Mouse (Mus musculus): ENCODE measurements around the gene Ctnna3. TPM values are rescaled to one million over a fixed set of nuclear protein-coding genes. Genes with fewer than 3 reads are reported as not detected.
A peak's percentile ranks its signal among the peaks of the same experiment; 100 is the strongest.

Gene Ctnna3
- polyA plus RNA-seq, 1 experiment from 2014 or later = 1.1 TPM

GRCm38 (mm10) chr10:63899891-63900290 lies 470.0 kb downstream of the Ctnna3 start:
- Histone ChIP-seq H3K27me3 (replicated peaks; ENCODE audit: control insufficient read depth, insufficient read depth, low read length) (no peaks in the 10 kb centered on the region), H3K36me3 (ENCODE audit: control insufficient read depth, insufficient read depth) (no peaks in the 10 kb centered on the region), H3K9me3 (ENCODE audit: control insufficient read depth, low read length) (no peaks in the 10 kb centered on the region), H3K4me3 (replicated peaks; ENCODE audit: low read length) (no peak overlapping the region), H3K4me2 (ENCODE audit: low read length) (no peak overlapping the region), H3K4me1 (replicated peaks; ENCODE audit: control insufficient read depth, insufficient read depth, low read length) (0 out of 2 replicates have a peak, but pooled peaks cover 3% of the 10 kb centered on the region), H3K9ac (replicated peaks; ENCODE audit: low read depth, low read length) (no peak overlapping the region), H3K27ac (ENCODE audit: low read length) (no peak overlapping the region)
- no peak for ATAC-seq

GRCm38 (mm10) chr10:63908878-63909277 lies 479.0 kb downstream of the Ctnna3 start:
- Histone ChIP-seq H3K4me1 (replicated peaks; ENCODE audit: control insufficient read depth, insufficient read depth, low read length) (0 out of 2 replicates have a peak, but pooled peaks cover 3% of the 10 kb centered on the region), H3K27ac (ENCODE audit: low read length) (no peak overlapping the region), H3K4me3 (replicated peaks; ENCODE audit: low read length) (no peak overlapping the region), H3K27me3 (replicated peaks; ENCODE audit: control insufficient read depth, insufficient read depth, low read length) (no peaks in the 10 kb centered on the region), H3K9ac (replicated peaks; ENCODE audit: low read depth, low read length) (no peak overlapping the region), H3K9me3 (ENCODE audit: control insufficient read depth, low read length) (no peaks in the 10 kb centered on the region), H3K4me2 (ENCODE audit: low read length) (no peak overlapping the region), H3K36me3 (ENCODE audit: control insufficient read depth, insufficient read depth) (no peaks in the 10 kb centered on the region)
- no peak for ATAC-seq

- no peaks in the 10 kb centered on the region for H3K4me1 ChIP-seq (replicated peaks; ENCODE audit: control insufficient read depth, insufficient read depth, low read length)
- no peak within 1 kb of the TSS for H3K4me3 ChIP-seq (replicated peaks; ENCODE audit: low read length)
- no peaks in the 10 kb centered on the region for H3K9me3 ChIP-seq (ENCODE audit: control insufficient read depth, low read length)
- H3K4me2 ChIP-seq (ENCODE audit: low read length) = no peak within 1 kb of the TSS
- no peak within 1 kb of the TSS for H3K9ac ChIP-seq (replicated peaks; ENCODE audit: low read depth, low read length)
- no peaks in the 10 kb centered on the region for H3K36me3 ChIP-seq (ENCODE audit: control insufficient read depth, insufficient read depth)
- H3K27me3 ChIP-seq (replicated peaks; ENCODE audit: control insufficient read depth, insufficient read depth, low read length) = no peaks in the 10 kb centered on the region
- no peak for ATAC-seq
- H3K27ac ChIP-seq (ENCODE audit: low read length) = no peak within 1 kb of the TSS
Observed at GRCm38 (mm10) chr10:63927334-63927733, 497.4 kb downstream of the Ctnna3 start, which contains the start of gene Gm10118. Gene Gm10118 (minus strand): TSS chr10:63927434.

- H3K9me3 ChIP-seq (ENCODE audit: control insufficient read depth, low read length) = no peaks in the 10 kb centered on the region
- H3K4me3 ChIP-seq (replicated peaks; ENCODE audit: low read length) = no peak overlapping the region
- no peak overlapping the region for H3K4me2 ChIP-seq (ENCODE audit: low read length)
- H3K4me1 ChIP-seq (replicated peaks; ENCODE audit: control insufficient read depth, insufficient read depth, low read length) = no peaks in the 10 kb centered on the region
- 0 out of 2 replicates have a peak, but pooled peaks have one; percentile 54 for ATAC-seq
- H3K9ac ChIP-seq (replicated peaks; ENCODE audit: low read depth, low read length) = no peak overlapping the region
- no peaks in the 10 kb centered on the region for H3K27me3 ChIP-seq (replicated peaks; ENCODE audit: control insufficient read depth, insufficient read depth, low read length)
- WGBS = 67% methylated on average over 5 of the region's 5 CpGs
- H3K36me3 ChIP-seq (ENCODE audit: control insufficient read depth, insufficient read depth) = no peaks in the 10 kb centered on the region
- no peak overlapping the region for H3K27ac ChIP-seq (ENCODE audit: low read length)
Observed at GRCm38 (mm10) chr10:63933946-63934345, 504.0 kb downstream of the Ctnna3 start.

GRCm38 (mm10) chr10:63945534-63945933 lies 515.6 kb downstream of the Ctnna3 start:
- H3K9me3 ChIP-seq (ENCODE audit: control insufficient read depth, low read length) = no peaks in the 10 kb centered on the region
- H3K4me1 ChIP-seq (replicated peaks; ENCODE audit: control insufficient read depth, insufficient read depth, low read length) = peaks cover 3% of the 10 kb centered on the region; the same call in 1 of the 2 replicates
- H3K27ac ChIP-seq (ENCODE audit: low read length) = no peak overlapping the region
- H3K27me3 ChIP-seq (replicated peaks; ENCODE audit: control insufficient read depth, insufficient read depth, low read length) = no peaks in the 10 kb centered on the region
- WGBS = 72% methylated on average over 3 of the region's 3 CpGs
- H3K9ac ChIP-seq (replicated peaks; ENCODE audit: low read depth, low read length) = no peak overlapping the region
- ATAC-seq = no peak
- no peak overlapping the region for H3K4me2 ChIP-seq (ENCODE audit: low read length)
- H3K36me3 ChIP-seq (ENCODE audit: control insufficient read depth, insufficient read depth) = no peaks in the 10 kb centered on the region
- H3K4me3 ChIP-seq (replicated peaks; ENCODE audit: low read length) = no peak overlapping the region

GRCm38 (mm10) chr10:63947266-63947665 lies 517.4 kb downstream of the Ctnna3 start:
- no peak overlapping the region for H3K4me3 ChIP-seq (replicated peaks; ENCODE audit: low read length)
- no peaks in the 10 kb centered on the region for H3K9me3 ChIP-seq (ENCODE audit: control insufficient read depth, low read length)
- 67% methylated on average over 4 of the region's 4 CpGs for WGBS
- H3K27me3 ChIP-seq (replicated peaks; ENCODE audit: control insufficient read depth, insufficient read depth, low read length) = no peaks in the 10 kb centered on the region
- H3K36me3 ChIP-seq (ENCODE audit: control insufficient read depth, insufficient read depth) = no peaks in the 10 kb centered on the region
- H3K4me2 ChIP-seq (ENCODE audit: low read length) = no peak overlapping the region
- no peaks in the 10 kb centered on the region for H3K4me1 ChIP-seq (replicated peaks; ENCODE audit: control insufficient read depth, insufficient read depth, low read length)
- H3K27ac ChIP-seq (ENCODE audit: low read length) = no peak overlapping the region
- no peak for ATAC-seq
- no peak overlapping the region for H3K9ac ChIP-seq (replicated peaks; ENCODE audit: low read depth, low read length)

GRCm38 (mm10) chr10:63950867-63951266 lies 521.0 kb downstream of the Ctnna3 start:
- WGBS = 51% methylated on average over 8 of the region's 8 CpGs
- Histone ChIP-seq H3K4me1 (replicated peaks; ENCODE audit: control insufficient read depth, insufficient read depth, low read length) (no peaks in the 10 kb centered on the region), H3K27ac (ENCODE audit: low read length) (no peak overlapping the region), H3K9me3 (ENCODE audit: control insufficient read depth, low read length) (no peaks in the 10 kb centered on the region), H3K9ac (replicated peaks; ENCODE audit: low read depth, low read length) (no peak overlapping the region), H3K4me2 (ENCODE audit: low read length) (no peak overlapping the region), H3K36me3 (ENCODE audit: control insufficient read depth, insufficient read depth) (no peaks in the 10 kb centered on the region), H3K27me3 (replicated peaks; ENCODE audit: control insufficient read depth, insufficient read depth, low read length) (no peaks in the 10 kb centered on the region), H3K4me3 (replicated peaks; ENCODE audit: low read length) (no peak overlapping the region)
- ATAC-seq = no peak

GRCm38 (mm10) chr10:63951481-63951880 lies 521.6 kb downstream of the Ctnna3 start:
- Histone ChIP-seq H3K4me3 (replicated peaks; ENCODE audit: low read length) (no peak overlapping the region), H3K9ac (replicated peaks; ENCODE audit: low read depth, low read length) (no peak overlapping the region), H3K4me1 (replicated peaks; ENCODE audit: control insufficient read depth, insufficient read depth, low read length) (no peaks in the 10 kb centered on the region), H3K27me3 (replicated peaks; ENCODE audit: control insufficient read depth, insufficient read depth, low read length) (no peaks in the 10 kb centered on the region), H3K4me2 (ENCODE audit: low read length) (no peak overlapping the region), H3K36me3 (ENCODE audit: control insufficient read depth, insufficient read depth) (no peaks in the 10 kb centered on the region), H3K9me3 (ENCODE audit: control insufficient read depth, low read length) (no peaks in the 10 kb centered on the region), H3K27ac (ENCODE audit: low read length) (no peak overlapping the region)
- no peak for ATAC-seq
- WGBS = 85% methylated on average over 1 of the region's 1 CpGs

- WGBS = 24% methylated on average over 6 of the region's 7 CpGs
- ATAC-seq = no peak
Observed at GRCm38 (mm10) chr10:63954308-63954930, 524.5 kb downstream of the Ctnna3 start.

GRCm38 (mm10) chr10:63972300-63972699 lies 542.4 kb downstream of the Ctnna3 start:
- no peak for ATAC-seq
- H3K27ac ChIP-seq (ENCODE audit: low read length) = no peak overlapping the region
- H3K27me3 ChIP-seq (replicated peaks; ENCODE audit: control insufficient read depth, insufficient read depth, low read length) = no peaks in the 10 kb centered on the region
- H3K4me3 ChIP-seq (replicated peaks; ENCODE audit: low read length) = no peak overlapping the region
- no peaks in the 10 kb centered on the region for H3K4me1 ChIP-seq (replicated peaks; ENCODE audit: control insufficient read depth, insufficient read depth, low read length)
- no peaks in the 10 kb centered on the region for H3K36me3 ChIP-seq (ENCODE audit: control insufficient read depth, insufficient read depth)
- 88% methylated on average over 2 of the region's 2 CpGs for WGBS
- no peaks in the 10 kb centered on the region for H3K9me3 ChIP-seq (ENCODE audit: control insufficient read depth, low read length)
- H3K9ac ChIP-seq (replicated peaks; ENCODE audit: low read depth, low read length) = no peak overlapping the region
- H3K4me2 ChIP-seq (ENCODE audit: low read length) = no peak overlapping the region

More at GRCm38 (mm10) chr10:63954308-63954930, 524.5 kb downstream of the Ctnna3 start:
- Histone ChIP-seq H3K9me3 (ENCODE audit: control insufficient read depth, low read length) (no peaks in the 10 kb centered on the region), H3K27me3 (replicated peaks; ENCODE audit: control insufficient read depth, insufficient read depth, low read length) (no peaks in the 10 kb centered on the region), H3K4me3 (replicated peaks; ENCODE audit: low read length) (no peak overlapping the region), H3K9ac (replicated peaks; ENCODE audit: low read depth, low read length) (no peak overlapping the region), H3K27ac (ENCODE audit: low read length) (no peak overlapping the region), H3K36me3 (ENCODE audit: control insufficient read depth, insufficient read depth) (no peaks in the 10 kb centered on the region), H3K4me2 (ENCODE audit: low read length) (no peak overlapping the region), H3K4me1 (replicated peaks; ENCODE audit: control insufficient read depth, insufficient read depth, low read length) (no peaks in the 10 kb centered on the region)
